Mouse (Mus musculus) limb, embryonic 15.5 days (tissue): ENCODE measurements around the gene Cpt2. TPM values are rescaled to one million over a fixed set of nuclear protein-coding genes. Genes with fewer than 3 reads are reported as not detected.
A peak's percentile ranks its signal among the peaks of the same experiment; 100 is the strongest.

ENCODE experiments used
- ATAC-seq: fragments of 200-750 bp; cut with Nextera tagmentation; 2 replicates; pipeline ENCODE4 v1.8.0; 2017; ENCODE audit warnings: low read depth, moderate TSS enrichment; ENCODE audit not compliant: insufficient number of reproducible peaks, low FRiP score, low TSS enrichment
- H3K27ac ChIP-seq: fragments of 300-500 bp; sonication (generic); 2 replicates; pipeline ENCODE4 v1.5.1; 2015; ENCODE audit warnings: moderate library complexity, mild to moderate bottlenecking, inconsistent platforms
- H3K27me3 ChIP-seq: fragments of 300-500 bp; sonication (generic); 2 replicates; pipeline ENCODE4 v1.6.1; 2015; ENCODE audit warnings: inconsistent platforms
- H3K36me3 ChIP-seq: fragments of 300-500 bp; sonication (generic); 2 replicates; pipeline ENCODE4 v1.6.1; 2015; ENCODE audit warnings: inconsistent platforms
- H3K4me1 ChIP-seq: fragments of 300-500 bp; sonication (generic); 2 replicates; pipeline ENCODE4 v1.6.1; 2015; ENCODE audit warnings: inconsistent platforms
- H3K4me2 ChIP-seq: fragments of 300-500 bp; sonication (generic); 2 replicates; pipeline ENCODE4 v1.6.1; 2015; ENCODE audit warnings: mild to moderate bottlenecking, inconsistent platforms
- H3K4me3 ChIP-seq: fragments of 300-500 bp; sonication (generic); 2 replicates; pipeline ENCODE4 v1.5.1; 2015; ENCODE audit warnings: mild to moderate bottlenecking, inconsistent platforms
- H3K9ac ChIP-seq: fragments of 300-500 bp; sonication (generic); 2 replicates; pipeline ENCODE4 v1.6.1; 2015; ENCODE audit warnings: inconsistent platforms
- H3K9me3 ChIP-seq: fragments of 300-500 bp; sonication (generic); 2 replicates; pipeline ENCODE4 v1.6.1; 2016; ENCODE audit warnings: inconsistent platforms
- WGBS: fragments of 180-500 bp; shearing (Covaris S2); methylation state at CpG from one replicate; pipeline ENCODE4 v1.1.7; 2015; 5-methylcytosine and 5-hydroxymethylcytosine counted together
- polyA plus RNA-seq: library from polyadenylated mRNA; unstranded; fragments of >200 nt; fragmentation: Nextera tagmentation; extraction: Ambion mirVana; gene quantifications from 2 replicates; pipeline ENCODE4 v1.2.1, GENCODE M21; 2015

The Cpt2 gene
- polyA plus RNA-seq, 1 experiment from 2014 or later: 29.8 TPM

DNA sequence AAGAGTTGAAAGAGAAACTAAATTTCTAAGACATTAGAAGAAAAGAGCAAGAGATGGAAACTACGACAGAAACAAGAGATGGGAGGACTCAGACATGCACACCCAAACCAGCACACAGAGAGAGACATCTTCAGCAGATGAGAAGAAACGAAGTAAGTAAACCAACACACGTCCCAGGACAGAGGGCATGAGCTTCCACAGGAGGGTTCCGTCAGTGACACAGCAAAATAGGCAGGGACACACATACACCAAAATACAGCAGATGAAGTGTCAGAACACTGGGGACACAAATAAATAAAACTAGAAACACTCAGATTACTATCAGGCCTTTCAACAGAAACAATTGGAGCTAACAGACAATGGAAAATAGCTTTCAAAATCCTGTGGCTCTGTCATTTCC lies 13.4 kb downstream of the Cpt2 start:
- no peak for ATAC-seq
- H3K4me3 ChIP-seq: no peak overlapping the region
- no peak overlapping the region for H3K9ac ChIP-seq
- no peaks in the 10 kb centered on the region for H3K9me3 ChIP-seq
- no peak overlapping the region for H3K27ac ChIP-seq
- H3K4me2 ChIP-seq: no peak overlapping the region
- peaks cover 3% of the 10 kb centered on the region; the same call in 1 of the 2 replicates for H3K4me1 ChIP-seq
- WGBS: 87% methylated on average over 4 of the region's 4 CpGs
- H3K36me3 ChIP-seq: peaks cover 68% of the 10 kb centered on the region
- H3K27me3 ChIP-seq: no peaks in the 10 kb centered on the region

DNA sequence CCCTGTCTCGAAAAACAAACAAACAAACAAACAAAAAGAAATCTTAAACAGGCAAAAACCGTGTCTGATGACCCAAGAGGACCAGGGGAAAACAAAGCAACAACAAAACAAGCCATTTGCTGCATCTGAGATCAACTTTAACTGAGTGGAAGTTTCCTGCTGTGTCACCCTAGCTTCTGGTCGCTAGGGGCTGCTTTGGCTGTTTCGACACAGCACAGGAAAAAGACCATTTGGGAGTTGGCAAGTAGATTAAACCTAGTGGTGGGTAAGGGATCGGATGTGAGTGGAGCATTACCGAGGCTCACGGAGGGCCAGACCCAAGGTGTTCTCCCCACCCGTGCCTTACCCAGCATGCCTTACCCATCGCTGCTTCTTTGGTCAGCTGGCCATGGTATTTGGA lies 16.8 kb downstream of the Cpt2 start:
- Histone ChIP-seq H3K4me3 (no peak overlapping the region), H3K4me2 (no peak overlapping the region), H3K36me3 (peaks cover 67% of the 10 kb centered on the region), H3K4me1 (no peaks in the 10 kb centered on the region), H3K9me3 (no peaks in the 10 kb centered on the region), H3K27me3 (no peaks in the 10 kb centered on the region), H3K27ac (no peak overlapping the region), H3K9ac (no peak overlapping the region)
- WGBS: 91% methylated on average over 9 of the region's 9 CpGs
- no peak for ATAC-seq

DNA sequence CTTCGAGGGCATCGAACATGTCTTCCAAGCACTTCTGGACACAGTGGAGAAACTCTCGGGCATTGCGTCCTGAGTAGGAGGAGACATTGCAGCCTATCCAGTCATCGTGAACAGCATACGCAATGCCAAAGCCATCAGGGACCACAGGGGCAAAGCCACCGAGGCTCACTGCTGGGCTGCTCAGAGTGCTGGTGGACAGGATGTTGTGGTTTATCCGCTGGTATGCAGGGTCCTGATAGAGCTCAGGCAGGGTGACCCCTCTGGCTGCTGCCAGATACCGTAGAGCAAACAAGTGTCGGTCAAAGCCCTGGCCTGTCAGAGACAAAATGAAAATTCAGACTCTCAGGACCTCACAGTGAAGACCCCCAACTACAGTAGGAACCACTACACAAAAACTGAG lies 19.2 kb downstream of the Cpt2 start:
- no peak overlapping the region for H3K4me3 ChIP-seq
- H3K4me1 ChIP-seq: no peaks in the 10 kb centered on the region
- H3K27ac ChIP-seq: no peak overlapping the region
- no peak overlapping the region for H3K4me2 ChIP-seq
- H3K9me3 ChIP-seq: no peaks in the 10 kb centered on the region
- 95% methylated on average over 10 of the region's 10 CpGs for WGBS
- no peak for ATAC-seq
- H3K27me3 ChIP-seq: no peaks in the 10 kb centered on the region
- no peak overlapping the region for H3K9ac ChIP-seq
- peaks cover 58% of the 10 kb centered on the region for H3K36me3 ChIP-seq

DNA sequence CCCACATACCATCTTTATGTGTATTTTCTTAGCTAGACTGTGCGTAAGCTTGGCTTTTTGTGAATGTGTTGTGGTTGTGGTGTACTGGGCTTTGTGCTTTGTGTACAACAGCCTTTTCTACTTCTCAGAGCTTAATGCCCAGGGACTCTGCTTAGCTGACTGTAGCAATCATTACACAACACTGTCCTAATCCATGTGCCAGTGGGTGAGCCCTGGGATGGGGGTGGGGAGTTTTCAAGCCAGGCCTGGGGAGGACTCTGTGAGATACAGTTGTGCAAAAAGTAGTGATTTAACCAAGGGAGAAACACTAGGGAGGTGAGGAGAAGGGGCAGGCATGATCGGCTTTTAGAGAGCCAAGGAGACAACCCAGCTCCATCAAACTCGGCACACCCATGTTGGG lies 23.2 kb downstream of the Cpt2 start:
- WGBS: 95% methylated on average over 3 of the region's 3 CpGs
- no peak overlapping the region for H3K4me2 ChIP-seq
- no peak overlapping the region for H3K4me3 ChIP-seq
- no peaks in the 10 kb centered on the region for H3K9me3 ChIP-seq
- peaks cover 62% of the 10 kb centered on the region for H3K36me3 ChIP-seq
- H3K27me3 ChIP-seq: no peaks in the 10 kb centered on the region
- no peak for ATAC-seq
- no peak overlapping the region for H3K27ac ChIP-seq
- H3K9ac ChIP-seq: no peak overlapping the region
- H3K4me1 ChIP-seq: no peaks in the 10 kb centered on the region

DNA sequence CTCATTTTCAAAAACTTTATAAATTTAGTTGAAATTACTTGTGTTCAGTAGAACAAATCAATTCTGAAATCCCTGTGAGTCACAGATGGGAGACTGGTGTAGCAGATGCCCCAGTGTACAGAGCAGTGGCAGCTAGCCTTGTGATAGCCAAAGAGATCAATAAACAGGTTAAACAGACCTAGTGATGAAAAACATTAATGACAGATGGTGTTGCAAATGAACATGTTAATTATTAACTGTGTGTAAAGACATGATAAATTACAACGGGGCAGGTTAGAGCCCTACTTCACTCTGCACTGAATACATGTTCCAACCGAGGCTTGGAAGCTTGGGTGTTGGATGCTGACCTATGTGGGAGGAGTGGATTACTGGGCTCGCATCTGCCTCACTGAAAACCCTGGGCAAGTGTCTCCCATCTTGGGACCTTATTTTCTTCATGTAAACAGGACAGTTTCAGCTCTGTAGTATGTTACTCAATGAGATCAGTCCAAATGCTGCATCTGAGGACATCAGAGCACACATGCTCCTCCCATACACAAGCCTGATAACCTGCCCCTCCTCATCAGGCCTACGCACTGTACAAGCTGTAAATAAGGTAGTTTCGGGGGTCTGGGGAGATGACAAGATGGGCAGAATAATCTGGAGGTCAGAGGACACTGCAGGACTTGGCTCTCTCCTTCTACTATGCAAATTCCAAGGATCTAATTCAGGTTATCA lies 24.0 kb downstream of the Cpt2 start:
- H3K9ac ChIP-seq: no peak overlapping the region
- WGBS: 83% methylated on average over 5 of the region's 5 CpGs

DNA sequence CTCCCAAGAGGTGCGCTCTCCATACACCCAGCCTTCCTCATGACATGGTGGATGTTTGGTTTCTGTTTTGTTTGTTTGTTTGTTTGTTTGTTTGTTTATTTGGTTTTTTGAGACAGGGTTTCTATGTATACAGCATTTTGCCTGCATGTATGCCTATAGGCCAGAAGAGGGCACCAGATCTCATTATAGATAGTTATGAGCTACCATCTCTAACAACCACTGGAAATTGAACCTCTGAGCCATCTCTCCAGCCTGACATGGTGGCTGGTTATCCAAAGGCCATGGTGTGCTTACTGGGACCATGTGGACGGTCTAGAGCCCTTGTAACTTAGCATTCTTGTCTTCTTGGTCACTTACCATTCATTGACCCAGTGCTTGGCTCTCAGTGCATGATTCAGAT lies 30.7 kb downstream of the Cpt2 start:
- H3K27ac ChIP-seq: no peak overlapping the region
- no peak overlapping the region for H3K4me3 ChIP-seq
- H3K27me3 ChIP-seq: no peaks in the 10 kb centered on the region
- H3K9ac ChIP-seq: no peak overlapping the region
- H3K9me3 ChIP-seq: no peaks in the 10 kb centered on the region
- peaks cover 18% of the 10 kb centered on the region for H3K4me1 ChIP-seq
- 79% methylated on average over 2 of the region's 2 CpGs for WGBS
- peaks cover 53% of the 10 kb centered on the region for H3K36me3 ChIP-seq
- H3K4me2 ChIP-seq: no peak overlapping the region
- ATAC-seq: no peak

More for the DNA sequence above, 24.0 kb downstream of the Cpt2 start:
- no peaks in the 10 kb centered on the region for H3K9me3 ChIP-seq
- no peaks in the 10 kb centered on the region for H3K27me3 ChIP-seq
- peaks cover 61% of the 10 kb centered on the region for H3K36me3 ChIP-seq
- H3K4me2 ChIP-seq: no peak overlapping the region
- H3K4me1 ChIP-seq: no peaks in the 10 kb centered on the region
- H3K27ac ChIP-seq: no peak overlapping the region
- no peak for ATAC-seq
- H3K4me3 ChIP-seq: no peak overlapping the region

DNA sequence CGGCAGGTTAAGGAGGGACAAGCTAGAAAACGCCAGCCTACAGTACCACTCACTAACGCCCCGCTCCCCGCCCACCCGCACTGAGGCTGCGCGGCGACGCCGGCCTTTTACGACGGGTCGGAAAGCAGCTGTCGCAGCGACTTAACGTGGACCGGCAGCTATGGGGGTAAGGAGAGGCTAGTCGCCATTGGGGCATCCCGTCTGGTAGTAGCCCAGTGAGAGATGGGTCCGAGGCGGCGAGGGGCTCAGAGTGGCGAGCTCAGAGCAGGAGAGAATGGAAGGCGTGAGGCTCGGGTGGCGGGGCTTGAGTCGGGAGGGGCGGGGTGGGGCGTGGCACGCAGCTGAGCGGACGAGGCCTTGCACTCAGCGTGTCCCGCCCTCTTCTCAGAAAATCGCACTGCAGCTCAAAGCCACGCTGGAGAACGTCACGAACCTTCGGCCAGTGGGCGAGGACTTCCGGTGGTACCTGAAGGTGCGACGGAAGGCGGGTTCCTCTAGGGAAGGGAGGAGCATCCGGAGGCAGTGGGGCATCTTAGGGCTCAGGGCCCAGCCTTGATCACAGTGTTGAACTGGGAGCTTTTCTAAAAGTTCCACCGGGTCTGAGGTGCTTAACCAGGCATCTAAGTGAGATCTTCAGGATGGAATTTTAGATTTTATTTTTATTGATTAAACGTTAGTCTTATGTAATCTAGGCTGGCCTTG lies 33.5 kb downstream of the Cpt2 start, which contains the start of gene 0610037L13Rik:
TSS of gene 0610037L13Rik (plus strand) at position 83 of the 702 bp plus-strand sequence.
- WGBS: under 1% methylated on average over 48 of the region's 48 CpGs
- peak; percentile 92 for ATAC-seq
- H3K4me1 ChIP-seq: peaks cover 18% of the 10 kb centered on the region
- H3K27me3 ChIP-seq: no peaks in the 10 kb centered on the region
- peak within 1 kb of the TSS; percentile 65 for H3K4me3 ChIP-seq
- H3K9me3 ChIP-seq: no peaks in the 10 kb centered on the region
- H3K4me2 ChIP-seq: peak within 1 kb of the TSS; percentile 84
- peak within 1 kb of the TSS; percentile 96 for H3K27ac ChIP-seq
- H3K36me3 ChIP-seq: peaks cover 50% of the 10 kb centered on the region
- peak within 1 kb of the TSS; percentile 55 for H3K9ac ChIP-seq

DNA sequence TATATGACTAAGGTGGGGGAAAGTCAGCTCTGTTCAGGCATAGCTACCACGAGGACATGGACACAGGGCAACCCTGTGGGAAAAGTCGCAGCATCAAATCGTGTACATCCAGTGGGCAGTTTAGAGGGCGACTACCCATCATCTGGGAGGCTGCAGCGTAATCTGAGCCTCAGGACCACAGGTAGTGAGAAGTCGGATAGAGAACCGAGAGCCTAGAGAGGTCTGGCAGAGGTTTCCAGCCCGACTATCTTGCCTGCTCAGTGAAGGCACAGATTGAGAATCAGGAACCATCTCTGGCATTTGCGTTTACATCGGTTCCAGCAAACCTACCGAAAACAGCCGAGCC lies 34.1 kb downstream of the Cpt2 start:
- H3K9ac ChIP-seq: peak overlapping the region; percentile 55
- H3K27ac ChIP-seq: peak overlapping the region; percentile 96
- no peaks in the 10 kb centered on the region for H3K27me3 ChIP-seq
- peaks cover 50% of the 10 kb centered on the region for H3K36me3 ChIP-seq
- H3K4me2 ChIP-seq: peak overlapping the region; percentile 84
- peak overlapping the region; percentile 65 for H3K4me3 ChIP-seq
- WGBS: under 1% methylated on average over 12 of the region's 12 CpGs
- H3K9me3 ChIP-seq: no peaks in the 10 kb centered on the region
- ATAC-seq: 0 out of 2 replicates have a peak, but pooled peaks have one; percentile 4
- H3K4me1 ChIP-seq: peaks cover 18% of the 10 kb centered on the region

DNA sequence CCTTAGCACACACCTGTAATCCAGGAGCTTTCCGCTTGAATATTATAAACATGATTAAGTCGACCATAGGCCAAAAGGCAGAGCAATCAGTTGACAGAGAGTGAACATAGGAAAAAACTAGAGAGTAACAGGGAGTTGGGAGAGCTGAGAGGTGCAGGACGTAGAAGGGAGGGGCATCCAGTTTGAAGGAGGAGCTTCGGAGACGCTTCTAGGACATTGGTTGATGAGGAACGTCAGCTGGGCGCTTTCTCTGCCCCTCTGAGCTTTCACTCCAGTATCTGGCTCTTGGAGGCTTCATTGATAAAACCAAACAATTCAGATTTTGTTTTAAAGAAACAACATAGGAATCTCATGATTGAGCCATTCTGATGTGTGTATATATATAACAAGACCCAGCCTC lies 37.0 kb downstream of the Cpt2 start:
- peaks cover 58% of the 10 kb centered on the region for H3K36me3 ChIP-seq
- H3K9me3 ChIP-seq: no peaks in the 10 kb centered on the region
- no peak overlapping the region for H3K4me2 ChIP-seq
- no peak overlapping the region for H3K27ac ChIP-seq
- 79% methylated on average over 7 of the region's 7 CpGs for WGBS
- H3K9ac ChIP-seq: no peak overlapping the region
- no peaks in the 10 kb centered on the region for H3K27me3 ChIP-seq
- no peak for ATAC-seq
- peaks cover 18% of the 10 kb centered on the region for H3K4me1 ChIP-seq
- H3K4me3 ChIP-seq: no peak overlapping the region

DNA sequence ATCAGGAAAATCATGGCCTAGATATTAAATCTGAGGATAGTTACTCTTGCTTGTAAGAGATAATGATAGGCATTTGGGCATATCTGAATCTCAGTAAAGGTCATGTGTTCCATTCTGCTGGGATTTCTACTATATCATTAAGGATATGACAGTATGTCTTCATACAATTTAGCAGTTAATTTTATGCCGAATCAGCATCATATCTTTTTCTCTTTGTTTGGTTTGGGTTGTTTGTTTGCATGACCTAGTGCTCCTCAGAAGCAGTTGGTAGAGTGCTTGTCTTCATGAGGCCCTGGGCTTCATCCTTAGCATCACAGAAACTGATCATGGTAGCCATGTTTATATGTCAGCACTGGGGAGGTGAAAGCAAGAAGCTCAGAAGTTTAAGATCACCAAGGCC lies 41.8 kb downstream of the Cpt2 start:
- Histone ChIP-seq H3K9ac (no peak overlapping the region), H3K27ac (no peak overlapping the region), H3K36me3 (peaks cover 55% of the 10 kb centered on the region), H3K27me3 (no peaks in the 10 kb centered on the region), H3K4me1 (peaks cover 14% of the 10 kb centered on the region), H3K4me3 (no peak overlapping the region), H3K9me3 (no peaks in the 10 kb centered on the region), H3K4me2 (no peak overlapping the region)
- 93% methylated on average over 1 of the region's 1 CpGs for WGBS
- no peak for ATAC-seq

DNA sequence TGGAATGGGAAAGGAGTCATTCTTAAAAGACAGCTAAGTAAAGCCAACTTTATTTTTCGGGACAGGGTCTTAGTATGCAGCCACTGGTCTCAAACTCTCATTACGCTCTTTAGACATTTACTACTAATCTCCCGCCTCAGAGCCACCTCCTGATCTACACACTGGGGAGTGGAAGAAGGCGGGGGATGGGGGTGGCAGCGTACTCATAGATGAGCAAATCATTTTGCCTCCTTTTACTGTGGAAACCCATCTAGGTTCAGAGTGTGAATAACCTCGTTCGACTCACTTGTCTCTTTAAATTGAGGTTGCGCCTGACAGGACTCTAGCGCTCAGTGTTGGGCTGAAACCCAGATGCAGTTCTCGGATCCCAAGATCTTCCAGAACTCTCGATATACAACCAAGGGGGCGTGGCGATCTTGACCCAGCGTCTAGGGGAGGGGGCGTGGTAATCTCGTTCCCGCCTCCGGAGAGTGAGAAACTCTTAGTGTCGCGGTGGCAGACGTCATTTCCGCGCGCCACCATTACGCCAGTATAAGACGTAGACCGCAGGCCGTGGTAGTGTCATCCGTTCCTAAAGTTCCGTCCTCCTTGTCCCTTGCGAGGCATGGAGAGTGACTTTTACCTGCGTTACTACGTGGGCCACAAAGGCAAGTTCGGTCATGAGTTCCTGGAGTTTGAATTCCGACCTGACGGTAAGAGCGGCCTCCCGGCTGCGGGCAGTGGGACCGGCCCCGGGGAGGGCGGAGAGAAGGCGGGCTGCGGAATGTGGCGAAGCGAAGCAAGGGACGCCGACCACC lies 44.0 kb downstream of the Cpt2 start, which contains the start of gene Magoh:
TSS of gene Magoh (plus strand) at position 502 of the 797 bp plus-strand sequence.
- ATAC-seq: peak; percentile 92
- Histone ChIP-seq H3K27me3 (no peaks in the 10 kb centered on the region), H3K4me2 (peak within 1 kb of the TSS; percentile 71), H3K9ac (peak within 1 kb of the TSS; percentile 83), H3K9me3 (no peaks in the 10 kb centered on the region), H3K4me3 (peak within 1 kb of the TSS; percentile 69), H3K36me3 (peaks cover 33% of the 10 kb centered on the region), H3K27ac (peak within 1 kb of the TSS; percentile 80), H3K4me1 (peaks cover 14% of the 10 kb centered on the region)
- 2% methylated on average over 48 of the region's 48 CpGs for WGBS

DNA sequence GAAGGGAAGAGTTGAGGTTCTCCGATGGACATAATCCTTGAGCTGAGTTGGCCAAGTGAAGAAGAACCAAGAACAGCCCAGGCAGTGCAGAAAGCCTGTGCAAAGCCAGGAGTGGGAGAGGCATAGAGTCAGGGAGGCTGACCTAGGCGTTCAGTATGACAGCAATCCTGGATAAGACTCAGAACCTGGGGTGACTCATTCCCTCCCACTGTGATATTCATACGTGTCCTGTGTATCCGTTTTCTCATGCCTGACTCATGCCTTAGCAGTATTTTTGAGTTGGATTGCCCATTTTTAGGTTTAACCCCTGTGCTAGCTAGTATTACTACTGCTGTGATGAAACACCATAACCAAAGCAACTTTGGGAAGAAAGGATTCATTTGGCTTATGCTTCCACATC lies 58.5 kb downstream of the Cpt2 start:
- no peak for ATAC-seq
- 82% methylated on average over 4 of the region's 4 CpGs for WGBS

More for the DNA sequence above, 58.5 kb downstream of the Cpt2 start:
- no peak overlapping the region for H3K9ac ChIP-seq
- no peaks in the 10 kb centered on the region for H3K9me3 ChIP-seq
- no peaks in the 10 kb centered on the region for H3K4me1 ChIP-seq
- no peaks in the 10 kb centered on the region for H3K27me3 ChIP-seq
- no peak overlapping the region for H3K4me3 ChIP-seq
- H3K36me3 ChIP-seq: no peaks in the 10 kb centered on the region
- no peak overlapping the region for H3K4me2 ChIP-seq
- H3K27ac ChIP-seq: no peak overlapping the region
